Mouse (Mus musculus): Measurements from ENCODE around the gene Ptch1. TPM values are rescaled to one million over a fixed set of nuclear protein-coding genes. Genes with fewer than 3 reads are reported as not detected.

Gene Ptch1
- polyA plus RNA-seq, 1 experiment from 2014 or later, result 21.0 TPM

DNA sequence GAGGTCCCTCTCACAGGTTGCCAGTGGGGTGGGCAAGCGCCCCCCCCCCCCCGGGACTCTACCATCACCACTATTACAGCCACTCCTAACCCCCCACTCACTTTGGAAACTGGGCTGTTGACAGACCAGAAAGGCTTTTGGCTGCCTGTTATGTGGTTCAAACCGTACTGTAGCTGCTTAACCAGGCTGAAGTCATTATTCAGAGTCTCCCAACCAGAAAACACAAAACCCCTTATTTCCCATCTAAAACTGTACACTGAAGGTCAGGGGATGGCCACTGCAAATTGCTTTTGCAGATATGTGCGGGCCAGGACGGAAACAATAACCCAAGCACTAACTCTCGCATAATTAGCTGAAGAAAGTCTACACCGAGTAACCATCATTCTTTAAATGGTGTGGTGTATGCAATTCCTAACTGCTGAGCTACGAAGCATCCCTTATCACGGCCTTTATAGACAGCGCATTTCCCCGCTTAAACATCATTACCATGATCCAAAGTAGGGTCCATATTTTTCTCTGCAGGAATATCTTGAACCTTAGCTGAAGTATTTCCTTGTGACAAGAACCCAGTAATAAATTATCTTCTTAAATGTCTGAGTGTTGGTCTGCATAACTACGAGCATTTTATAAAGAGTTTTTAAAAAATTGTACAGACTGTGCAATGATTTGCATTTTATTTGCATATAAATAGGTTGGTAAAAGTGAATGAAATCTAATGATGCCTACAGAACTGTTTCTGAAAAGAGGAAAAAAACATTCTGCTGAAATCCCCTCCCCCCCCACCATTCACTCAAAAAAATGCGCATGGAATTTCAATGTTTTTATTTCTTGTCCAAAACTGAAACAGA is 29.1 kb downstream of the Ptch1 start:
- WGBS, result 74% methylated on average over 13 of the region's 13 CpGs
- Histone ChIP-seq H3K27ac (no peak overlapping the region), H3K4me1 (peaks cover 70% of the 10 kb centered on the region), H3K9me3 (no peaks in the 10 kb centered on the region), H3K4me3 (no peak overlapping the region), H3K27me3 (ENCODE audit: poor library complexity, severe bottlenecking) (no peaks in the 10 kb centered on the region), H3K36me3 (replicated peaks) (peaks cover 83% of the 10 kb centered on the region)
- no peak for DNase-seq (ENCODE audit: extremely low spot score, low spot score)

DNA sequence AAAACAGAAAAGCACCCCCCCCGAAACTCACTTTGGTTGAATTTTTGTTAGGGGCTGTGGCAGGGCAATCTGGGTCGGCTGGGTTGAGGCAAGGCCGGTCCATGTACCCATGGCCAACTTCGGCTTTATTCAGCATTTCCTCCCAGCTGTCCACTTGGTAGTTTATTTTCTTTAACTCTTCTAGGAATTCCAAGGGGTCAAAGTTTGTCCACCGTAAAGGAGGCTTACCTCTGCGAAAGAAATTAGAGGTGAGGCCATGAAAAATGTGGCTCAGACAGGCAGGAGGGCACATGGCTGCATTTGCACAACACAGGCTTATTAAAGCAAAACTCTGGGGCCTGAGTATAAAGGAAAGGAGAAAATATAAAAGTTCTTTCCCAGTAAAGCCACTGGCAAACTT is 29.9 kb downstream of the Ptch1 start:
- no peak for DNase-seq (ENCODE audit: extremely low spot score, low spot score)
- H3K36me3 ChIP-seq (replicated peaks), result peaks cover 91% of the 10 kb centered on the region
- H3K27me3 ChIP-seq (ENCODE audit: poor library complexity, severe bottlenecking), result no peaks in the 10 kb centered on the region
- 57% methylated on average over 6 of the region's 6 CpGs for WGBS
- H3K9me3 ChIP-seq, result no peaks in the 10 kb centered on the region
- no peak overlapping the region for H3K4me3 ChIP-seq
- H3K4me1 ChIP-seq, result peaks cover 62% of the 10 kb centered on the region
- no peak overlapping the region for H3K27ac ChIP-seq

DNA sequence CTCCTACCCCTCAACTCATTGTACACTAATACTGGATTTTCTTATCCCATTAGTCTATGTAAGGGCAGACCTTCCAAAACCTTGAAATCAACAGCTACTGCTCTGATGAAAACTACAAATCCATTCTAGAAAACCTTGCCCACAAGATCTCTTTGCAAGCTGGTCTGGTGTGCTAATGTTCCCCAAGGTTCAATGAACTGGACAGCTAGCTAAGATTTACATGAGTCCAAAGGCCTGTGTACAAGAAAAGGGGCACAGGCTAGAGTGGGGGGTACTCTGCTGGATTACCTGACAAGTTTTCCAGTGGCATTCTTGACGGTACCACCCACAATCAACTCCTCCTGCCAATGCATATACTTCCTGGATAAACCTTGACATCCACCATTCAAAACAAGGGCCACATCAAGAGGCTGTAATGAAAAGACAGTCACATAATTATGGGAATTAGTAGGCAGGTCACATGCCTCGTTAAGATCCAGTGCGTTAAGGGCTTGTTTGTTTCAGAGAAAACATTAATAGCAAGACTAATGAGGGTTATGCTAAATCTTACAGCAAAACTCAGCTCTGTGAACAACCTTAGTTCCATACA is 30.5 kb downstream of the Ptch1 start:
- Histone ChIP-seq H3K27me3 (ENCODE audit: poor library complexity, severe bottlenecking) (no peaks in the 10 kb centered on the region), H3K36me3 (replicated peaks) (peaks cover 91% of the 10 kb centered on the region), H3K4me1 (peaks cover 60% of the 10 kb centered on the region), H3K9me3 (no peaks in the 10 kb centered on the region), H3K4me3 (no peak overlapping the region), H3K27ac (peak overlapping the region; percentile 49; the same call in 1 of the 2 replicates)
- no peak for DNase-seq (ENCODE audit: extremely low spot score, low spot score)
- 68% methylated on average over 3 of the region's 3 CpGs for WGBS

DNA sequence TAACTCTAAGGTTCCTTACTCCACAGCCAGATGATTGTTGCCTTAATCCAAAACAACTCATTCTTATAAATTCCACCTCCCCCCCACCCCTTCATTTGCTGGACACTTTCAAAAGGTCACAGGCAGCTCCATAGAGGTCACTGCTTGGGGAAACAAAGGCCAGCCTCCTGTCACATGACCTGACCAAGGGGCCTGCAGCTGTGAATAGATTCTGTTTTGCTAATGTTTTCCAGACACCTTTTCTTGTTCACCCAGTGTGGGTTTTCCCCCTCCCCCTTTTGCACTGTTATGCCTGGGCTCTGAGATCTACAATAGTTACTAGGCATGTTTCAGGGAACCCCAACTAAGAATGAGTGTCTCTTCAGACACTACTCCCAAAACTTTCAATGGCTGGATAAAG is 31.9 kb downstream of the Ptch1 start:
- no peaks in the 10 kb centered on the region for H3K9me3 ChIP-seq
- no peak for DNase-seq (ENCODE audit: extremely low spot score, low spot score)
- peak overlapping the region; percentile 62 for H3K27ac ChIP-seq
- H3K4me3 ChIP-seq, result no peak overlapping the region
- H3K36me3 ChIP-seq (replicated peaks), result peaks cover 92% of the 10 kb centered on the region
- peaks cover 60% of the 10 kb centered on the region for H3K4me1 ChIP-seq
- H3K27me3 ChIP-seq (ENCODE audit: poor library complexity, severe bottlenecking), result no peaks in the 10 kb centered on the region

DNA sequence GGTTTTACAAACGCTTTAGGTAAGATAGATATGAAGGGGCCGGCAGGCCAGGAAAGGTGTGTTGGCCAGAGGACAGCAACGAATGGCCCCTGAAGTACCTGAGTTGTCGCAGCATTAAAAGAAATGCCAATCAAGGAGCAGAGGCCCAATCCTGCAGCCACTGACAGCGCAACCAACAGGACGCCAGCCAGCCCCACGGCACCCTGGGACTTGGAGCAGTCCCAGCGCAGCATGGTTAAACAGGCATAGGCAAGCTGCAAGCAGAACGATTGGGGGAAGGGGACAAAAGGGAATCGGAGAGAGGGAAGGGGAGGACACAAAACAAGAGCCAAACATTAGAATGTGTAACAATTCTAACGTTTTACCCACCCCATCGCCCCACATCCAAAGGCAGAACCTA is 32.8 kb downstream of the Ptch1 start:
- Histone ChIP-seq H3K36me3 (replicated peaks) (peaks cover 92% of the 10 kb centered on the region), H3K27ac (no peak overlapping the region), H3K27me3 (ENCODE audit: poor library complexity, severe bottlenecking) (no peaks in the 10 kb centered on the region), H3K4me3 (no peak overlapping the region), H3K9me3 (no peaks in the 10 kb centered on the region), H3K4me1 (peaks cover 53% of the 10 kb centered on the region)
- 91% methylated on average over 12 of the region's 12 CpGs for WGBS
- DNase-seq (ENCODE audit: extremely low spot score, low spot score), result no peak

DNA sequence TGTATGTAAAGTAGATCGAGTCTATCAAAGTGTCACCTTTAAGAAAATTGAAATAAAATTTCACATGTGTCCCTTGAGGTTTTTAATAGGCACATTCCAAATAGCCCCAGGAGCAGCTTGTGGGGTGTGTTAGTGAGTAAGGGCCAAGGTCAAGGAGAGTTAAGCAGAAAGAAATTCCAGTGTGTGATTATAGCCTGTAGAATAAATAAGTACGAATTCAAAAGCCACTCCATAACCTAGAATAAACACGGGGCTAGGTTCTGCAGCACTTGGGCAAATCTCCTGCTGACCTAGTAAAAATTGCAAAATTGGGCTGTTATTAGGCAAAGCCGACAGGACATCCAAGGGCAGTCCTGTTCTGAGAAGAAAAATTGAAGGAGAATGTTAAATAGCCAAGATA is 38.4 kb downstream of the Ptch1 start:
- no peak overlapping the region for H3K27ac ChIP-seq
- 96% methylated on average over 4 of the region's 4 CpGs for WGBS
- no peak overlapping the region for H3K4me3 ChIP-seq
- H3K9me3 ChIP-seq, result no peaks in the 10 kb centered on the region
- H3K36me3 ChIP-seq (replicated peaks), result peaks cover 100% of the 10 kb centered on the region
- DNase-seq (ENCODE audit: extremely low spot score, low spot score), result no peak
- H3K4me1 ChIP-seq, result peaks cover 13% of the 10 kb centered on the region
- no peaks in the 10 kb centered on the region for H3K27me3 ChIP-seq (ENCODE audit: poor library complexity, severe bottlenecking)

DNA sequence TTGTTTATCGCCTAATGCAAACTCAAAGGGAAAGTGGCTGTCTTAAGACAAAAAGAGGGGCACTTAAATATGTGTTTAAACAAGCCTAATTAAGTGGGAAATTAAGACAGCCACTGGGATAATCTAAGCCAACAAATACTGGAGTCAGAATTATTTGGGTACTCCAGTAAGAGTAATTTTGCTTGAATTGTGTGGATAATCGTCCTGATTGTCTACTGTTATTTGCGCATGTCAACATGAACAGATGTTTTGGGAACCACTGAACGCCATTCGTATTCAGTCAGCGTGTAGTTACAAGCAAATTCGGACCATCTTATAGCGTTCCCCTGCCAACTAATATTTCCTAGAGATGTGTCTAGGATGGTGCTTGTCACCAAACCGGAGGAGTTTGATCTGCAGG is 42.5 kb downstream of the Ptch1 start:
- DNase-seq (ENCODE audit: extremely low spot score, low spot score), result no peak
- H3K36me3 ChIP-seq (replicated peaks), result peaks cover 99% of the 10 kb centered on the region

DNA sequence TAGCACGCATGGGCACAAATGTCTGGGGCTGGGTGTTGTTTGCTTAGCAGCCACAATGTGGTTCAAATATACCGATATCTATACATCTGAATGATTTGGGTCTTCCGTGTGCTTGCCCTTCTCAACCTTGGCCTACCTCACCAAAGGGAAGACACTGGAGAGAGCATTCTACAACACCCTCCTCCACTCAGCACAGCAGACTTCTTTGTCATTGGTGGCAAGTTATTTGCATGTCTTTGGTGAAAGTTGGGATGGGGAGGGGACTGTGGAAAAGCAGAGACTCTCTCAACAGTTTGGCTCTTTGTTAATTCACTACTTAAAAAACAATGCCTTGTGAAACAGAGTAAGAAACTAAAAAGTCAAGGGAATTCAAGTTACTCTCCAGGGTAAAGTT is 43.0 kb downstream of the Ptch1 start:
- Histone ChIP-seq H3K27ac (no peak overlapping the region), H3K9me3 (no peaks in the 10 kb centered on the region), H3K4me3 (no peak overlapping the region), H3K4me1 (peaks cover 59% of the 10 kb centered on the region), H3K36me3 (replicated peaks) (peaks cover 99% of the 10 kb centered on the region), H3K27me3 (ENCODE audit: poor library complexity, severe bottlenecking) (peaks cover 13% of the 10 kb centered on the region; the same call in 1 of the 2 replicates)
- DNase-seq (ENCODE audit: extremely low spot score, low spot score), result no peak
- 47% methylated on average over 3 of the region's 3 CpGs for WGBS

More for the DNA sequence above, 42.5 kb downstream of the Ptch1 start:
- Histone ChIP-seq H3K27ac (no peak overlapping the region), H3K4me3 (no peak overlapping the region), H3K4me1 (peaks cover 54% of the 10 kb centered on the region), H3K27me3 (ENCODE audit: poor library complexity, severe bottlenecking) (peaks cover 13% of the 10 kb centered on the region; the same call in 1 of the 2 replicates), H3K9me3 (no peaks in the 10 kb centered on the region)
- 84% methylated on average over 9 of the region's 9 CpGs for WGBS

DNA sequence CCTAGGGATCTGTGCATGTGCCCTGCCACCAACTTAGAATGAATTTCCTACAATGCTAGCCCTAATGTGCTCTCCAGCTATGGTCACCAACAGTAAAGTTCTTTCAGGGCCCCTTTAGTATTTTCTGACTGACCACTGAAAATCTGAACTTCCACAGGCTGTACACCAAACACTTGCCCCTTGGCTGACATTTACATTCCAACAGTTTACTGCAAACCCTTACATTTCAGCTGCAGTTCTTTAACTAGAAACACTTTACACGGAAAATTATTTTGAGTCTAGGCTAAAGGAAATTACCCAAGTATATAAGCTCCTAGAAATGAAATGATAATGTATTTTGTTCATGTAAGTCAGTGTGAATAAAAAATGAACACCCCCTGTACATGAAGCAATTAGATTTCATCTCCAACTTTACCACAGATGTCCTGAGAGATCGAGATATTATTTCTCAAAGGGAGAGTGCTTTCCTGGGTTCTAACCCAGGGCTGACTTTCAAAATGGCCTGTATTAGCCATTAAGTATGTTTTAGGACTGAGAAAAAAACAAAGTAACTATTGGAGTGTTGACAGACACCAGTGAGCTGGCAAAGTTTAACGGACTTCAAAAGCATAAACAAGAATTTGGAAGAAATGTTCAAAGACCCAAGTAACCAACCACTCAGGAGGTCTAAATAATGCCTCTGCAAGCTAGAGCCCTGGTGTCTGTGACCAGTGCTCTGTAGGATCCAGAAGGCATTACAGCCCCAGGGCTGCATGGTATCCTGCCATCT is 43.6 kb downstream of the Ptch1 start:
- Histone ChIP-seq H3K9me3 (no peaks in the 10 kb centered on the region), H3K4me1 (peaks cover 65% of the 10 kb centered on the region), H3K4me3 (no peak overlapping the region), H3K27ac (no peak overlapping the region), H3K27me3 (ENCODE audit: poor library complexity, severe bottlenecking) (peaks cover 13% of the 10 kb centered on the region; the same call in 1 of the 2 replicates), H3K36me3 (replicated peaks) (peaks cover 99% of the 10 kb centered on the region)
- WGBS, result 66% methylated on average over 3 of the region's 3 CpGs
- no peak for DNase-seq (ENCODE audit: extremely low spot score, low spot score)

DNA sequence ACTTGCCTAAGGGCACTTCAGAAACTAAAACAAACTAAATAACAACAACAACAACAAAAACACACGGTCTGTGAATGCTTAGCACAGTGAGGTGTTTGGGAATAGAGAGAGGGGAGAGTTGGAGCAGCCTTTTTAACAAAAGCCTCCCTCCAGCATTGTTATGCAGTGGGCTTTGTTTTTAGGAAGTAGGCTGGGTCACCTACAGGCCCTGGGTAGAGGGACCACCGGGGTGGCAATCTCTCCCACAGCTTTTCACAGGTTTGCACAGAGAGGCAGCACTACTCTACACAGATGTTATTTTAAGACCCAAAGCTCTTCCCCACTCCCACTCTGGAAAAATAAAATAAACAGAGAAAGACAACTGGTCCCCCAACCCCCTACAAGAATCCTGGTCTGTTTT is 44.5 kb downstream of the Ptch1 start:
- Histone ChIP-seq H3K4me1 (peaks cover 74% of the 10 kb centered on the region), H3K27me3 (ENCODE audit: poor library complexity, severe bottlenecking) (peaks cover 13% of the 10 kb centered on the region; the same call in 1 of the 2 replicates), H3K27ac (peak overlapping the region; percentile 79), H3K4me3 (peak overlapping the region; percentile 12; the same call in 1 of the 2 replicates), H3K9me3 (no peaks in the 10 kb centered on the region), H3K36me3 (replicated peaks) (peaks cover 99% of the 10 kb centered on the region)
- no peak for DNase-seq (ENCODE audit: extremely low spot score, low spot score)
- WGBS, result 6% methylated on average over 2 of the region's 2 CpGs

DNA sequence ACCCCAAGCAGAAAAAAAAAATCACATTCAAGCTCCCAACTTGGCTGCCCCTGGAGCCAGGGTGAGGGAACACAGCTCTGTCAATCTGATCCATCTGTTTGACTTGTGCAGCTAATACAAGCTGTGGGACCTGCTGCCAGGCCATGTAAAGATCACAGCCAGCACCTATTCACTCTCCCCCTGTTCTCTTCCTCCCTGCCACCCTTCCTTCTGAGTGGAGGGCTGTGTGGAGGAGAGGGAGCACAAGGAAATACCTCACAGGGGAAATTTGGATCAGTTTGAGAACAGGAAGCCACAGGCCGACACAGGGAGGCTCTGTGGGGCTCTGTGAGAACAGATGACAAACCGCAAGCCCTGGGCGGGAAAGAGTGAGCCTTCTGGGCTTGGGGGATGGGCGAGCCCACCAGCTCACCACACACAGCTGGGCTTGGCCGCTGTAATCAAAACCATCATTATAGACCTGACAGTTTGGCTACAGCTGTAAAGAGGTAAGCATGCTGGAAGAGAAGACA is 45.2 kb downstream of the Ptch1 start:
- DNase-seq (ENCODE audit: extremely low spot score, low spot score), result peak; percentile 45
- Histone ChIP-seq H3K4me1 (peaks cover 80% of the 10 kb centered on the region), H3K4me3 (peak overlapping the region; percentile 12; the same call in 1 of the 2 replicates), H3K9me3 (no peaks in the 10 kb centered on the region), H3K27ac (peak overlapping the region; percentile 79), H3K36me3 (replicated peaks) (peaks cover 99% of the 10 kb centered on the region), H3K27me3 (ENCODE audit: poor library complexity, severe bottlenecking) (peaks cover 13% of the 10 kb centered on the region; the same call in 1 of the 2 replicates)
- 8% methylated on average over 5 of the region's 5 CpGs for WGBS

DNA sequence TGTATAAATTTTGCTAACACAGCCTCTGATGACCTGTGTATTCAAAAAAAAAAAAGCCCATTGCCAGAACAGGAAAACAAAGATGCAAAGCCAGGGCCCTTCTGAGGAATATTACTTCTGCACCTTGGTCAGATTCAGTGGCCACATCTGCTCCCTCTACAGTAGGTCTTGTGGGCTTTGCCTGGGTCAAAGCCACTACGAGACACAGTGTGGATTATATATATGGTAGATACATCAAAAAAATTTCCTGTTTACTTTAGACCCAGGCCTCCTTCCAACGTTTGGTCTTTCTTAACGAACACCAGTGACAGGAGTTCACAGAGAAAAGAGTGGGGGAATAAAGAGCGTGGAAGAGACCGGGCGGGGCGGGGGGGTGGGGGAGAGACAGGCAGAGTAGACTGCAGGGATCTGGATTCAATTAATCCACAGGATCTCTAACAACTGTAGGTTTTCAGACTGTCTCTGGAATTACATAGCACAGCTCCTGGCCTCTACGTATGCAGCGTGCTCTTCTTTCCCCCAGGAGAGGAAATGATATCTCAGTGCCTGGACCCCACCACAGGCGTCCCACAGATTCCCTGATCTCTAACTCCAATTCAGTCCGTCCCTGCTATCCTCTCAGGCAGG is 47.7 kb downstream of the Ptch1 start:
- H3K36me3 ChIP-seq (replicated peaks), result peaks cover 98% of the 10 kb centered on the region
- no peak overlapping the region; the same call in 1 of the 2 replicates for H3K27ac ChIP-seq

More for the DNA sequence above, 47.7 kb downstream of the Ptch1 start:
- no peak overlapping the region for H3K4me3 ChIP-seq
- H3K9me3 ChIP-seq, result no peaks in the 10 kb centered on the region
- peaks cover 13% of the 10 kb centered on the region; the same call in 1 of the 2 replicates for H3K27me3 ChIP-seq (ENCODE audit: poor library complexity, severe bottlenecking)
- 58% methylated on average over 11 of the region's 11 CpGs for WGBS
- H3K4me1 ChIP-seq, result peaks cover 86% of the 10 kb centered on the region
- DNase-seq (ENCODE audit: extremely low spot score, low spot score), result no peak

Data from forebrain, embryonic 10.5 days (tissue).